Mouse (Mus musculus) C2C12 (cell line): ENCODE measurements around the gene Tax1bp1. TPM values are rescaled to one million over a fixed set of nuclear protein-coding genes. Genes with fewer than 3 reads are reported as not detected.
A peak's percentile ranks its signal among the peaks of the same experiment; 100 is the strongest.
"Not testable (repeated sequence)": the region's sequence is repeated elsewhere in the genome, so short reads cannot be mapped to it uniquely, and the experiment has no call there.

Source experiments
- H3K27me3 ChIP-seq: one replicate; pipeline ENCODE4 v1.6.1; 2011; ENCODE audit not compliant: control insufficient read depth, insufficient read depth, insufficient read length
- H3K36me3 ChIP-seq: one replicate; pipeline ENCODE4 v1.6.1; 2011; ENCODE audit not compliant: control insufficient read depth, insufficient read depth
- H3K4me3 ChIP-seq: one replicate; pipeline ENCODE4 v1.5.1; 2011; ENCODE audit warnings: mild to moderate bottlenecking, control low read depth; ENCODE audit not compliant: poor library complexity, insufficient read depth, severe bottlenecking
- H3K79me2 ChIP-seq: one replicate; pipeline ENCODE4 v1.6.1; 2011; ENCODE audit not compliant: control insufficient read depth, insufficient read depth
- H3K79me3 ChIP-seq: one replicate; pipeline ENCODE4 v1.6.1; 2011; ENCODE audit warnings: low read depth, control low read depth
- H3ac ChIP-seq: one replicate; pipeline ENCODE3; 2011; ENCODE audit warnings: low read depth; ENCODE audit not compliant: control insufficient read depth, insufficient read length
- CEBPB ChIP-seq: IDR thresholded peaks from one replicate; pipeline ENCODE4 v1.6.1; 2011; ENCODE audit warnings: low read depth, mild to moderate bottlenecking, control low read depth, moderate library complexity
- CTCF ChIP-seq: IDR thresholded peaks from one replicate; pipeline ENCODE4 v1.5.1; 2011; ENCODE audit not compliant: control insufficient read depth, insufficient read depth, insufficient read length
- FOSL1 ChIP-seq: IDR thresholded peaks from one replicate; pipeline ENCODE4 v1.8.0; 2011; ENCODE audit warnings: mild to moderate bottlenecking, low read length; ENCODE audit not compliant: poor library complexity, insufficient read depth, severe bottlenecking
- MAX ChIP-seq: IDR thresholded peaks from one replicate; pipeline ENCODE4 v1.6.1; 2011; ENCODE audit warnings: mild to moderate bottlenecking, control low read depth
- MYOD1 ChIP-seq: IDR thresholded peaks from one replicate; pipeline ENCODE4 v1.6.1; 2011; ENCODE audit warnings: low read depth; ENCODE audit not compliant: control insufficient read depth, insufficient read length
- MYOG ChIP-seq: IDR thresholded peaks from one replicate; pipeline ENCODE4 v1.6.1; 2011; ENCODE audit not compliant: control insufficient read depth, insufficient read length; ENCODE audit errors: extremely low read depth
- USF1 ChIP-seq: IDR thresholded peaks from one replicate; pipeline ENCODE4 v1.6.1; 2011; ENCODE audit warnings: low read depth, mild to moderate bottlenecking, control low read depth, moderate library complexity
- long read RNA-seq, 2 experiments: library from polyadenylated mRNA; unstranded; transcript quantifications; one replicate each; pipeline ENCODE4 v2.0.0; 2019 to 2020
- polyA plus RNA-seq: library from polyadenylated mRNA; unstranded; fragments of >200 nt; fragmentation: generic; extraction: Trizol; gene quantifications from one replicate; pipeline ENCODE4 v1.2.1, GENCODE M21; 2012; ENCODE audit warnings: missing spikeins

Tax1bp1 gene
- polyA plus RNA-seq = 20.5 TPM
- long read RNA-seq, experiment 1, transcript Tax1bp1-201 (18 exons, 3,285 nt) = major isoform, 91 of 132 reads
- long read RNA-seq, experiment 1, partial matches to known transcripts = 27 of 132 reads
- long read RNA-seq, experiment 1, other reads (novel, unspliced or antisense) = 14 of 132 reads
- long read RNA-seq, experiment 2, transcript Tax1bp1-201 (18 exons, 3,285 nt) = major isoform, 428 of 670 reads
- long read RNA-seq, experiment 2, partial matches to known transcripts = 178 of 670 reads
- long read RNA-seq, experiment 2, other reads (novel, unspliced or antisense) = 64 of 670 reads

DNA sequence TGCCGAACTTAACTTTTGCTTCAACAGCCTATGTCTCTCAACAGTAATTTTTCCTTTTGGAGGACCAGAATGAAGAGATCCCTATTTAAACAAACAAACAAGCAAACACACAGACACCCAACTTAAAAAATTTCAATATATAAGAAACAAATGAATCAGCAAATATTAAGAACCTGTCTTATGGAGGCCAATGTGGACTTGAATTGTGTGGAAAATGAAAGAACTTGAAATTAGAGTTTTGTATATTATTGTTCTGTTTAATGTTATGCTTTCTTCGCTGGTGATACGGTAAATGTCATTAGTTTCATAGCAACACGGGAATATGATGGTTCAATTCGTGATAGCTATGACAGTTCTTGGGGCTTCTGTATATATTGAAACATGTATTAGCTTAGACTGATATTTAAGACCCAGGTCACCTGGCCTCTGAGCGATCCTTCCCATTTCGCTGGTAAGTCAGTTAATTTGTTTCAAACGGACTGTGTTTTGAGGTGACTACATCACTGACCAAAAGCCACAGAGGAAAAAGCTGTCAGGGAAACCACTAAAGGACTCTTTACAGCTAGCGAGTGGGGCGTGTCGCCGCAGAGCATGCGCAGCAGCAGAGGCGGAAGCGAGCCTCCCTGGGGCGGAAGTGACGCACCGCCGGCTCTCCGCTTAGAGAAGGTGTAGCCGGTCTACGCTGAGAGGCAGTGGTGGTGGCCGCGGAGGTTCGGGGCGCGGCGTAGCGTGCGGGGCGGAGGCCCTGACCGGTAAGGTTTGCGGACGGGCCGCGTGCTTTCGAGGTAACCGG, at the start of gene Tax1bp1:
Gene Tax1bp1, plus strand, starts transcription at position 626 of the 793 bp plus-strand sequence.
- peaks cover 42% of the 10 kb centered on the region for H3K79me3 ChIP-seq
- peaks cover 49% of the 10 kb centered on the region for H3K79me2 ChIP-seq
- no peaks in the 10 kb centered on the region for H3K27me3 ChIP-seq
- no peaks in the 10 kb centered on the region for H3K36me3 ChIP-seq
- TF ChIP-seq MAX (peak; percentile 53), MYOD1 (no peak), FOSL1 (no peak), MYOG (no peak)
- H3K4me3 ChIP-seq = peak within 1 kb of the TSS; percentile 86
- H3ac ChIP-seq = peak within 1 kb of the TSS; percentile 88

DNA sequence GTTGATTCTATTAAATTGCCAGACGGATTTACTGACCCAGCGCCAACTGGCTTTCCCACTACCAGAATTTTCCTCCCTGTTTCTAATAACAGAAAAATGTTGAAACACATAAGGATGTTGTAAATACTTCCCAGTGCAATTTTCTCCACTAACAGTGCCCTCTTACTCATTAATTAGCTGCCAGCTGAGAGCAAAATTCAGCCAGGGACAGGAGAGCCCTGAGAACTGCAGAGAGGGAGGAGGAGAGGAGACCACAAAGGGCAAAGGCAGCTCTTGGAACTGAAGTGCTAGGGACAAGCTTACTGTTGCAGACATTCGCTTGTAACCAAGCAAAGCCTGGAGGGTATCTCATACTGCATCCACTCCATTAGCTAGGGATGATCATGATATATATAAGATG, 45.9 kb upstream of the Tax1bp1 start:
- H3K36me3 ChIP-seq = no peaks in the 10 kb centered on the region
- no peak for TF ChIP-seq MYOG
- no peak for TF ChIP-seq CEBPB
- no peak for TF ChIP-seq MYOD1
- no peak for TF ChIP-seq USF1
- TF ChIP-seq CTCF = no peak
- TF ChIP-seq FOSL1 = no peak
- no peak for TF ChIP-seq MAX
- no peak overlapping the region for H3ac ChIP-seq
- H3K27me3 ChIP-seq = no peaks in the 10 kb centered on the region
- H3K79me2 ChIP-seq = no peaks in the 10 kb centered on the region
- no peak overlapping the region for H3K4me3 ChIP-seq
- H3K79me3 ChIP-seq = no peaks in the 10 kb centered on the region

DNA sequence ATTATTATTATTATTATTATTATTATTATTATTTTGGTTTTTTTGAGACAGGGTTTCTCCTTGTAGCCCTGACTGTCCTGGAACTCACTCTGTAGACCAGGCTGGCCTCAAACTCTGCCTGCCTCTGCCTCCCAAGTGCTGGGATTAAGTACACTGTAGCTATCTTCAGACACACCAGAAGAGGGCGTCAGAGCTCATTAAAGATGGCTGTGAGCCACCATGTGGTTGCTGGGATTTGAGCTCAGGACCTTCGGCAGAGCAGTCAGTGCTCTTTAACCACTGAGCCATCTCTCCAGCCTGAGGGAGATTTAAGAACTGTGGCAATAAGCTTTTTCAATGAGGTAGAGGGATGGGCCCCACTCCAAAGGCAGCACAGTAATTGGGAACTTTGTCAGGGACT, 43.7 kb upstream of the Tax1bp1 start:
- not testable (repeated sequence) for H3K27me3 ChIP-seq, H3K79me3 ChIP-seq, H3K79me2 ChIP-seq, H3K4me3 ChIP-seq, H3ac ChIP-seq, H3K36me3 ChIP-seq

DNA sequence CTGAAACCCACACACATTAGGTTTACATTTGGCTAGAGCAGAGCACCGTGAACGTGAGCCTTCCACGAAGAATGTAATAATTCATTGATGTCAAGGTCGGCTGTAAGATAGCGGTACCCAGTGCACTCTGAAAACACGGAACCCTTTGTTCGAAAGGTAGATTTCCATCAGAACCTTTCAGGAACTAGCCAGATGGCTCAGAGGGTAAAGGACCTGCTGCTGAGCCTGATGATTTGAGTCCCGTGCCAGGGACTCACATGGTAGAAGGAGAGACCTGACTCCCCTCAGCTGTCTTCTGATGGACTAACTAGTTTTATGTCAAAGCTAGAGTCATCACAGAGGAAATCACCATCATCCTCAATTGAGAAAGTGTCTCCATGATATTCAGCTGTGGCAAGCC, 41.7 kb upstream of the Tax1bp1 start:
- Histone ChIP-seq H3K79me2 (no peaks in the 10 kb centered on the region), H3K4me3 (no peak overlapping the region), H3K79me3 (no peaks in the 10 kb centered on the region), H3K27me3 (no peaks in the 10 kb centered on the region), H3ac (no peak overlapping the region), H3K36me3 (no peaks in the 10 kb centered on the region)
- TF ChIP-seq MYOD1 (no peak), CEBPB (no peak), MYOG (no peak), CTCF (no peak), MAX (no peak), FOSL1 (no peak), USF1 (no peak)

DNA sequence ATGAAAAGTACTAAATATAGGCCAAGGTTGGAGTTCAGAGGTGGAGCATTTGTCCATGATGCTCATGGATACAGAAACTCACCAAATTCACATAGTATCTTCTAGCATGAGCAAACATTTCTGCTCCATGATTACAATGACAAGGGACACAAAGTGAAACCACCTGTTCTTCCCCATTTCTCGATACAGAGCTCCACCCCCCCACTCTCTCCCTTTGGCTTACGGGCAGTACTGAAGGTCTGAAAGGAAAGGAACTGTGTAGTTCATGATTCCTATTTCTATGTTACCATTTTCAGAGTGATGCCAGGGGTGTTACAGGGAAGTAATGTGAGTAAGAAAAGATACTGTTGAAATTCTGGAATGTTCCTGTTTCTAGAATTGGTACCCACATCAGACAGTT, 41.0 kb upstream of the Tax1bp1 start:
- Histone ChIP-seq H3ac (no peak overlapping the region), H3K79me3 (no peaks in the 10 kb centered on the region), H3K4me3 (no peak overlapping the region), H3K79me2 (no peaks in the 10 kb centered on the region), H3K27me3 (no peaks in the 10 kb centered on the region), H3K36me3 (no peaks in the 10 kb centered on the region)
- TF ChIP-seq MYOG = no peak
- no peak for TF ChIP-seq FOSL1
- no peak for TF ChIP-seq MYOD1
- no peak for TF ChIP-seq CEBPB
- TF ChIP-seq USF1 = no peak
- TF ChIP-seq CTCF = no peak
- TF ChIP-seq MAX = no peak

DNA sequence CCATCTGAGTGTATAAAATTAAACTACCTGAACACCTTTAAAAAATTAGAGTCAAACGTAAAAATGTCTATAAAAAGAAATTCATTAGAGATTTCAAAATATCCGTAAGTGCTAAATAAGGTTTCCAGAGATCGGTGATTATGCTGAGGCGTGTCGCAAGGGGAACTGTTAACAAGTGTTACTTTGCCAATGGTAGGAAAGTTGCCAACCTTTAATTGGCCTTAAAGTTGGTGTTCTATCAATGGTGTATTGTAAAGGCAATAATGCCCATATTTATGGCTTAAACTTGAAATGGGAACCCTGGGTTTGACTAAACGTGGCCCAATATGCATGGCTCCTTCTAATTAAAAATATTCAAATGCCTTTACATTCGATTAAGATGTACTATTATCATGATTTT, 39.8 kb upstream of the Tax1bp1 start:
- Histone ChIP-seq H3K27me3 (no peaks in the 10 kb centered on the region), H3K79me2 (no peaks in the 10 kb centered on the region), H3K4me3 (no peak overlapping the region), H3K36me3 (no peaks in the 10 kb centered on the region), H3ac (no peak overlapping the region), H3K79me3 (no peaks in the 10 kb centered on the region)
- TF ChIP-seq MYOG (no peak), MAX (no peak), CTCF (no peak), USF1 (no peak)
